Mouse (Mus musculus) embryonic facial prominence, embryonic 13.5 days (tissue): ENCODE measurements around the gene Nup214. TPM values are rescaled to one million over a fixed set of nuclear protein-coding genes. Genes with fewer than 3 reads are reported as not detected.

Source experiments
- ATAC-seq: fragments of 200-750 bp; cut with Nextera tagmentation; 2 replicates; pipeline ENCODE4 v1.8.0; 2017; ENCODE audit warnings: low read depth; ENCODE audit not compliant: insufficient number of reproducible peaks, insufficient read depth, low FRiP score, low TSS enrichment
- H3K27ac ChIP-seq: fragments of 300-500 bp; sonication (generic); 2 replicates; pipeline ENCODE4 v1.5.1; 2015; ENCODE audit warnings: moderate library complexity, mild to moderate bottlenecking, inconsistent platforms
- H3K27me3 ChIP-seq: fragments of 300-500 bp; sonication (generic); 2 replicates; pipeline ENCODE4 v1.6.1; 2015; ENCODE audit warnings: mild to moderate bottlenecking, inconsistent platforms
- H3K36me3 ChIP-seq: fragments of 300-500 bp; sonication (generic); 2 replicates; pipeline ENCODE4 v1.6.1; 2015; ENCODE audit warnings: mild to moderate bottlenecking, inconsistent platforms
- H3K4me1 ChIP-seq: fragments of 300-500 bp; sonication (generic); 2 replicates; pipeline ENCODE4 v1.6.1; 2015; ENCODE audit warnings: inconsistent platforms
- H3K4me2 ChIP-seq: fragments of 300-500 bp; sonication (generic); 2 replicates; pipeline ENCODE4 v1.6.1; 2015; ENCODE audit warnings: moderate library complexity, mild to moderate bottlenecking, inconsistent platforms
- H3K4me3 ChIP-seq: fragments of 300-500 bp; sonication (generic); 2 replicates; pipeline ENCODE4 v1.5.1; 2015; ENCODE audit warnings: mild to moderate bottlenecking, inconsistent platforms
- H3K9ac ChIP-seq: fragments of 300-500 bp; sonication (generic); 2 replicates; pipeline ENCODE4 v1.6.1; 2015; ENCODE audit warnings: mild to moderate bottlenecking, inconsistent platforms
- H3K9me3 ChIP-seq: fragments of 300-500 bp; sonication (generic); 2 replicates; pipeline ENCODE4 v1.6.1; 2016; ENCODE audit warnings: inconsistent platforms
- WGBS: fragments of 180-500 bp; shearing (Covaris S2); methylation state at CpG from one replicate; pipeline ENCODE4 v1.1.7; 2015; ENCODE audit warnings: mixed read lengths; 5-methylcytosine and 5-hydroxymethylcytosine counted together
- polyA plus RNA-seq: library from polyadenylated mRNA; unstranded; fragments of >200 nt; fragmentation: Nextera tagmentation; extraction: Ambion mirVana; gene quantifications from 2 replicates; pipeline ENCODE4 v1.2.1, GENCODE M21; 2015

Gene Nup214
- polyA plus RNA-seq, 1 experiment from 2014 or later, result 118 TPM

DNA sequence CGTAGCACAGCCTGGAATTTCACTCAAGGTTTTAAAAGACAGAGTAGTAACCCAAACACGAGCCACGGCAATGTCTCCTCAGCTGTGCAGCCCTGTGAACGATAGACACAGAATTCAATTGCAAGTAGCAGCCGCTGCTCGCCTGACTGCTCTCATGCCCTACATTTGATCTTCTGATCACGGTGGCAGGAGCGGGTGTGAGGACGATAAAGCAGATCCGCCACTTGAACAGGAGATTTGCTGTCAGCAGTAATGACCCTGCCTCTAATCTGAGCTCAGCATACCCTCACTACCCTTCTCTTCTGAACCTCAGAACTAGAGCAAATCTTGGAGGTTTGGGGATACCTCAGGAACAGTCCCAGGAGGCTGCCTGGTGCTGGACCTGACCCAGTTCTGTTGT is 71.8 kb downstream of the Nup214 start:
- H3K4me1 ChIP-seq, result no peaks in the 10 kb centered on the region
- no peak overlapping the region for H3K4me2 ChIP-seq
- 88% methylated on average over 10 of the region's 10 CpGs for WGBS
- H3K27me3 ChIP-seq, result no peaks in the 10 kb centered on the region
- H3K27ac ChIP-seq, result no peak overlapping the region
- H3K4me3 ChIP-seq, result no peak overlapping the region
- peaks cover 96% of the 10 kb centered on the region for H3K36me3 ChIP-seq
- H3K9ac ChIP-seq, result no peak overlapping the region
- ATAC-seq, result no peak
- no peaks in the 10 kb centered on the region for H3K9me3 ChIP-seq

DNA sequence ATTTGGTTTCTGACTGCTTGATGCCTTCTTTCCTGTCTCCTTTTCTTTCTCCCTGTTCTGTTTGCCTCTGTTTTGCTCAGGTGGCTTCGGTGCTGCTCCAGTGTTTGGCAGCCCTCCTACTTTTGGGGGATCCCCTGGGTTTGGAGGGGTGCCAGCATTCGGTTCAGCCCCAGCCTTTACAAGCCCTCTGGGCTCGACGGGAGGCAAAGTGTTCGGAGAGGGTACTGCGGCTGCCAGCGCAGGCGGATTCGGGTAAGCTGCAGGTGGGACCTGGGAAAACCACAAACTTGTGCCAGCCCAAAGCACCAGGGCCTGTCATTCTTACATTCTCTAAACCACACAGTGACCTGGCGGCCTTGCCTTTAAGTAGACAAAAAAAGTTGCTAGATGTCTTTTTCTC is 73.1 kb downstream of the Nup214 start:
- WGBS, result 77% methylated on average over 10 of the region's 10 CpGs
- Histone ChIP-seq H3K9ac (no peak overlapping the region), H3K4me2 (no peak overlapping the region), H3K27ac (no peak overlapping the region), H3K9me3 (no peaks in the 10 kb centered on the region), H3K4me1 (no peaks in the 10 kb centered on the region), H3K27me3 (no peaks in the 10 kb centered on the region), H3K36me3 (peaks cover 96% of the 10 kb centered on the region), H3K4me3 (no peak overlapping the region)
- no peak for ATAC-seq

GRCm38 (mm10) chr2:32051791-32052190 is 77.6 kb downstream of the Nup214 start:
- Histone ChIP-seq H3K27me3 (no peaks in the 10 kb centered on the region), H3K4me2 (no peak overlapping the region), H3K9ac (no peak overlapping the region), H3K27ac (no peak overlapping the region), H3K36me3 (peaks cover 63% of the 10 kb centered on the region), H3K4me1 (peaks cover 4% of the 10 kb centered on the region; the same call in 1 of the 2 replicates), H3K4me3 (no peak overlapping the region), H3K9me3 (no peaks in the 10 kb centered on the region)
- ATAC-seq, result no peak
- 83% methylated on average over 8 of the region's 8 CpGs for WGBS

- Histone ChIP-seq H3K27ac (no peak overlapping the region), H3K9me3 (no peaks in the 10 kb centered on the region), H3K4me1 (peaks cover 4% of the 10 kb centered on the region; the same call in 1 of the 2 replicates), H3K9ac (no peak overlapping the region), H3K36me3 (peaks cover 56% of the 10 kb centered on the region), H3K4me3 (no peak overlapping the region), H3K27me3 (no peaks in the 10 kb centered on the region), H3K4me2 (no peak overlapping the region)
- 92% methylated on average over 7 of the region's 7 CpGs for WGBS
- no peak for ATAC-seq
Observed at GRCm38 (mm10) chr2:32052418-32052817, 78.2 kb downstream of the Nup214 start.

- Histone ChIP-seq H3K27me3 (no peaks in the 10 kb centered on the region), H3K4me1 (peaks cover 10% of the 10 kb centered on the region), H3K9me3 (no peaks in the 10 kb centered on the region), H3K27ac (no peak overlapping the region), H3K4me3 (no peak overlapping the region), H3K4me2 (no peak overlapping the region), H3K9ac (no peak overlapping the region), H3K36me3 (peaks cover 27% of the 10 kb centered on the region)
- no peak for ATAC-seq
- WGBS, result 61% methylated on average over 7 of the region's 7 CpGs
Observed at GRCm38 (mm10) chr2:32055357-32055965, 81.2 kb downstream of the Nup214 start.

- Histone ChIP-seq H3K4me2 (no peak overlapping the region), H3K27me3 (no peaks in the 10 kb centered on the region), H3K36me3 (peaks cover 17% of the 10 kb centered on the region), H3K9me3 (no peaks in the 10 kb centered on the region), H3K4me3 (no peak overlapping the region), H3K27ac (no peak overlapping the region), H3K9ac (no peak overlapping the region), H3K4me1 (peaks cover 12% of the 10 kb centered on the region)
- 88% methylated on average over 10 of the region's 10 CpGs for WGBS
- no peak for ATAC-seq
Observed at GRCm38 (mm10) chr2:32056524-32056923, 82.3 kb downstream of the Nup214 start.

DNA sequence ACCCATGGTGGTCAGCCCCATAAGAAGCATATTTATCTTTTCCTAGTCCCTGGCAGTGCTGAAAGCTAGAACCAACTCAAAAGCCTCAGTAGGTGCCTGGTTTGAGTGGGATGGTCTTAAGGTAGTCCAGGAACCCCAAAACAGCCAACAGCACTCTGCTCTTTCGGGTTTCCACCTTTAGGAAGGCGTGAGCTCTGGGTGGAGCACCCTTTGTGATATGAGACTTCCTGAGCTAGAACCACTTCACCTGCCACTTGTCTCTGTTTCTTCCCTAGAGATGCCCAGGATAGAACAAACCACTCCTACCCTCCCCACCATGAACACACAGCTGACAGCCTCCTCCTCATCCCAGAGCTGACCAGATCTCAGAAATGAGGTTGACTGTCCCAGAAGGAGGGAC is 83.1 kb downstream of the Nup214 start:
- H3K4me2 ChIP-seq, result no peak overlapping the region
- H3K4me1 ChIP-seq, result peaks cover 12% of the 10 kb centered on the region
- H3K36me3 ChIP-seq, result peaks cover 8% of the 10 kb centered on the region
- no peaks in the 10 kb centered on the region for H3K27me3 ChIP-seq
- no peak overlapping the region for H3K4me3 ChIP-seq
- H3K27ac ChIP-seq, result no peak overlapping the region
- H3K9me3 ChIP-seq, result no peaks in the 10 kb centered on the region
- WGBS, result 89% methylated on average over 2 of the region's 2 CpGs
- ATAC-seq, result no peak
- H3K9ac ChIP-seq, result no peak overlapping the region

DNA sequence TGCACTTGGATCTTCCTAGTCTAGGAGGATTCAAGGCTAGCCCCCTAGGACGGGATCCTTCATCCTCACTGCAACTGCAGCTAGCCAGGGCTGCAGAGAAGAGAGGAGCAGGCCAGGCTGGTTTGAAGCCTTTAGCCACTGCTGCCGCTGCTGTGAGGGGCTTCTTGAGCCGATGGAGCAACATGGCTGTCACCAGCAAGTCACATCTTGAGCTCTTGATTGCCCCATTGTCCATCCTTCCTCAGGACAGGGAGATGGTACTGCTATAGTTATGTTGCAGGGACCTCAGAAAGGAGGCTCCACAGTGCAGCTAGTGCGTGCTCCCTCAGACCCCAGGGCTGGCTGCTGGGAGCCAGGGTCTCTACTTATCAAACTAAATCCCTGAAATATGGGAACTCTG is 83.6 kb downstream of the Nup214 start:
- WGBS, result 71% methylated on average over 4 of the region's 4 CpGs
- no peak overlapping the region for H3K4me2 ChIP-seq
- no peaks in the 10 kb centered on the region for H3K27me3 ChIP-seq
- H3K27ac ChIP-seq, result no peak overlapping the region
- no peak for ATAC-seq
- H3K36me3 ChIP-seq, result peaks cover 5% of the 10 kb centered on the region; the same call in 1 of the 2 replicates
- peaks cover 12% of the 10 kb centered on the region for H3K4me1 ChIP-seq
- H3K9ac ChIP-seq, result no peak overlapping the region
- no peak overlapping the region for H3K4me3 ChIP-seq
- H3K9me3 ChIP-seq, result no peaks in the 10 kb centered on the region

DNA sequence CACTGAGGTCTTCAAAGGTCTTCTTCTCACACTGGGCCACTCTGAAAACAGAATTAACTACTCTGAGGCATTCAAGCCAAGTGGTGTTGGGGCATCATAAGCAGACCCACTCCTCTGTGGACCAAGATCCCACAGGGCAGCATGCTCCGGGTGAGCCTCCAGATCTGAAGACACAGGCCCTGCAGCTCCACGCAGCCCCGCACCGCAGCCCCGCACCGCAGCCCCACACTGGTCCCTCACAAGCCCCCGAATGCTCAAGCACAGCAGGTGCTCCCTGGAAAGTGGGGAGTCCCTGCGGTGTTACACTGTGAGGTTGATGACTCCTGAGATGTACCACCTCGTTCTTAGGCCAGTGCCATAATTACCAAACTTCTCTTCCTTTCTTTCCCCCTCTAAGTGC is 84.0 kb downstream of the Nup214 start:
- H3K9me3 ChIP-seq, result no peaks in the 10 kb centered on the region
- H3K9ac ChIP-seq, result no peak overlapping the region
- no peak overlapping the region for H3K27ac ChIP-seq
- peaks cover 4% of the 10 kb centered on the region; the same call in 1 of the 2 replicates for H3K36me3 ChIP-seq
- no peaks in the 10 kb centered on the region for H3K27me3 ChIP-seq
- no peak for ATAC-seq
- peaks cover 12% of the 10 kb centered on the region for H3K4me1 ChIP-seq
- H3K4me3 ChIP-seq, result no peak overlapping the region
- no peak overlapping the region for H3K4me2 ChIP-seq
- WGBS, result 68% methylated on average over 9 of the region's 9 CpGs

GRCm38 (mm10) chr2:32058716-32059115 is 84.5 kb downstream of the Nup214 start:
- Histone ChIP-seq H3K27me3 (no peaks in the 10 kb centered on the region), H3K4me3 (no peak overlapping the region), H3K4me1 (peaks cover 12% of the 10 kb centered on the region), H3K27ac (no peak overlapping the region), H3K9me3 (no peaks in the 10 kb centered on the region), H3K36me3 (no peaks in the 10 kb centered on the region), H3K9ac (no peak overlapping the region), H3K4me2 (no peak overlapping the region)
- 30% methylated on average over 5 of the region's 5 CpGs for WGBS
- no peak for ATAC-seq

GRCm38 (mm10) chr2:32059613-32060012 is 85.4 kb downstream of the Nup214 start:
- 73% methylated on average over 6 of the region's 6 CpGs for WGBS
- Histone ChIP-seq H3K27me3 (no peaks in the 10 kb centered on the region), H3K9me3 (no peaks in the 10 kb centered on the region), H3K4me1 (peaks cover 12% of the 10 kb centered on the region), H3K9ac (no peak overlapping the region), H3K4me3 (no peak overlapping the region), H3K36me3 (no peaks in the 10 kb centered on the region), H3K27ac (peak overlapping the region; percentile 33; the same call in 1 of the 2 replicates), H3K4me2 (no peak overlapping the region)
- no peak for ATAC-seq

DNA sequence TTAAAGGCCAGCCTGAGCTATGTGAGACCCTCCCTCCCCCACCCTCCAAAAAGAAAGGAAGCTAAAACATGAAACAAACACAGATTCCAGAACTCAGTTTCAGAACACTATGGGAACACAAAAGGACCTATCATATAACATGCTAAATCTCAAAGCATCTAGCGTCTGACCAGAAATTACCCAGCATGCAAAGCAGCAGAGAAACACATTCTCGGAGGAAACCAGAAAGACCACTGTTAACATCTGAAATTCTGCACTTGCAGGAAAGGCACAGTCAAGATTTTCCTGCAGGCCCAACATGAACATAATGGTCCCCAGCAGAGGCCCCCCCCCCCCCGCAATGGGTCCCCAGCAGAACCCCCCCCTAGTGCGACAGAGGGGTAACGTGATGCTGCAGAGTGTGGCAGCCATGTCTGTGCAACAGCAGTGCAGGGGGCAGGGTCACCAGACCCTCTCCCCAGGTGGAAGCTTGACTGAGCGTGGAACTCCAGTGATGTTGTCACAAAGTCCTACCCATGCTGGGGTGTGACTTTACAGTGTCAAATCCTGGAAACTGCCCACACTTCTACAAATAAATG is 86.1 kb downstream of the Nup214 start:
- WGBS, result 35% methylated on average over 6 of the region's 6 CpGs

More for the DNA sequence above, 86.1 kb downstream of the Nup214 start:
- Histone ChIP-seq H3K4me1 (peaks cover 12% of the 10 kb centered on the region), H3K4me2 (peak overlapping the region; percentile 31), H3K4me3 (no peak overlapping the region), H3K27ac (peak overlapping the region; percentile 60; the same call in 1 of the 2 replicates), H3K9ac (no peak overlapping the region), H3K27me3 (no peaks in the 10 kb centered on the region), H3K9me3 (no peaks in the 10 kb centered on the region), H3K36me3 (no peaks in the 10 kb centered on the region)
- ATAC-seq, result no peak
